Mouse (Mus musculus): Measurements from ENCODE around the gene Mapre1.
"Not testable (repeated sequence)": the region's sequence is repeated elsewhere in the genome, so short reads cannot be mapped to it uniquely, and the experiment has no call there.

The Mapre1 gene

GRCm38 (mm10) chr2:153740500-153741436, at the start of gene Mapre1:
Mapre1 (plus strand) TSS chr2:153741274.
- in situ Hi-C loops (cut with MboI; ENCODE audit: low sequenced_read_pairs), result no loop called here

GRCm38 (mm10) chr2:153693413-153693812, 47.7 kb upstream of the Mapre1 start:
- in situ Hi-C loops (cut with MboI; ENCODE audit: low sequenced_read_pairs), result not testable (repeated sequence)

- in situ Hi-C loops (cut with MboI; ENCODE audit: low sequenced_read_pairs), result no loop called here
These were observed 46.5 kb upstream of the Mapre1 start for GRCm38 (mm10) chr2:153694462-153695085.

- in situ Hi-C loops (cut with MboI; ENCODE audit: low sequenced_read_pairs), result no loop called here
These were observed 44.7 kb upstream of the Mapre1 start, which contains the start of gene Dnmt3c for GRCm38 (mm10) chr2:153696352-153696751. Dnmt3c (plus strand) TSS chr2:153696652.

- in situ Hi-C loops (cut with MboI; ENCODE audit: low sequenced_read_pairs), result no loop called here
These were observed 37.7 kb upstream of the Mapre1 start for GRCm38 (mm10) chr2:153703389-153703788.

GRCm38 (mm10) chr2:153710701-153711330, 30.3 kb upstream of the Mapre1 start:
- in situ Hi-C loops (cut with MboI; ENCODE audit: low sequenced_read_pairs), result no loop called here

- in situ Hi-C loops (cut with MboI; ENCODE audit: low sequenced_read_pairs), result no loop called here
These were observed 28.4 kb upstream of the Mapre1 start for GRCm38 (mm10) chr2:153712646-153713091.

- in situ Hi-C loops (cut with MboI; ENCODE audit: low sequenced_read_pairs), result no loop called here
These were observed 27.8 kb upstream of the Mapre1 start for GRCm38 (mm10) chr2:153713227-153713626.

- in situ Hi-C loops (cut with MboI; ENCODE audit: low sequenced_read_pairs), result not testable (repeated sequence)
These were observed 23.2 kb upstream of the Mapre1 start for GRCm38 (mm10) chr2:153717861-153718260.

GRCm38 (mm10) chr2:153723098-153723497, 18.0 kb upstream of the Mapre1 start:
- in situ Hi-C loops (cut with MboI; ENCODE audit: low sequenced_read_pairs), result no loop called here

- in situ Hi-C loops (cut with MboI; ENCODE audit: low sequenced_read_pairs), result no loop called here
These were observed 16.6 kb upstream of the Mapre1 start for GRCm38 (mm10) chr2:153724424-153724823.

GRCm38 (mm10) chr2:153724871-153725270, 16.2 kb upstream of the Mapre1 start:
- in situ Hi-C loops (cut with MboI; ENCODE audit: low sequenced_read_pairs), result no loop called here

GRCm38 (mm10) chr2:153725291-153725690, 15.8 kb upstream of the Mapre1 start:
- in situ Hi-C loops (cut with MboI; ENCODE audit: low sequenced_read_pairs), result no loop called here

GRCm38 (mm10) chr2:153734033-153734432, 7.0 kb upstream of the Mapre1 start:
- in situ Hi-C loops (cut with MboI; ENCODE audit: low sequenced_read_pairs), result no loop called here

GRCm38 (mm10) chr2:153741437-153742065, 477 bp downstream of the Mapre1 start:
- in situ Hi-C loops (cut with MboI; ENCODE audit: low sequenced_read_pairs), result no loop called here

- in situ Hi-C loops (cut with MboI; ENCODE audit: low sequenced_read_pairs), result no loop called here
These were observed 6.9 kb downstream of the Mapre1 start for GRCm38 (mm10) chr2:153747994-153748393.

GRCm38 (mm10) chr2:153750363-153750762, 9.3 kb downstream of the Mapre1 start:
- in situ Hi-C loops (cut with MboI; ENCODE audit: low sequenced_read_pairs), result no loop called here

GRCm38 (mm10) chr2:153762121-153762520, 21.0 kb downstream of the Mapre1 start:
- in situ Hi-C loops (cut with MboI; ENCODE audit: low sequenced_read_pairs), result no loop called here

GRCm38 (mm10) chr2:153767484-153767883, 26.4 kb downstream of the Mapre1 start:
- in situ Hi-C loops (cut with MboI; ENCODE audit: low sequenced_read_pairs), result no loop called here

GRCm38 (mm10) chr2:153768881-153769280, 27.8 kb downstream of the Mapre1 start:
- in situ Hi-C loops (cut with MboI; ENCODE audit: low sequenced_read_pairs), result no loop called here

GRCm38 (mm10) chr2:153772950-153773349, 31.9 kb downstream of the Mapre1 start:
- in situ Hi-C loops (cut with MboI; ENCODE audit: low sequenced_read_pairs), result no loop called here
